Mouse (Mus musculus): Measurements from ENCODE around the gene Gid8.

- TF ChIP-seq CTCF (IDR thresholded peaks at IDR 0.05; ENCODE audit: low read depth, low read length) = no peak
- TF ChIP-seq EP300 (IDR thresholded peaks at IDR 0.05; ENCODE audit: insufficient read depth, low read depth, low read length) = no peak
- no peak for TF ChIP-seq POLR2A (IDR thresholded peaks at IDR 0.05; ENCODE audit: insufficient read depth, low read length)
Measured at GRCm38 (mm10) chr2:180756786-180757185, 46.9 kb downstream of the Gid8 start.

Measured in ES-Bruce4 (cell line).